Mouse (Mus musculus) liver, embryonic 14.5 days (tissue): Measurements from ENCODE around the gene Elmo2.

ENCODE experiments used
- CTCF ChIP-seq: IDR thresholded peaks from 2 replicates; pipeline ENCODE4 v1.5.1; 2016; ENCODE audit warnings: antibody characterized with exemption, low read depth, control low read depth
- EP300 ChIP-seq: IDR thresholded peaks from 2 replicates; pipeline ENCODE4 v1.6.1; 2016; ENCODE audit warnings: antibody characterized with exemption, low read depth

GRCm38 (mm10) chr2:165329703-165330102 is 3.4 kb upstream of the Elmo2 start:
- TF ChIP-seq EP300 (no peak), CTCF (no peak)
